Mouse (Mus musculus): ENCODE measurements around the gene Rhot2. TPM values are rescaled to one million over a fixed set of nuclear protein-coding genes. Genes with fewer than 3 reads are reported as not detected.
"Not testable (repeated sequence)": the region's sequence is repeated elsewhere in the genome, so short reads cannot be mapped to it uniquely, and the experiment has no call there.

Gene Rhot2
- polyA plus RNA-seq, 1 experiment from 2014 or later, result 17.8 TPM

DNA sequence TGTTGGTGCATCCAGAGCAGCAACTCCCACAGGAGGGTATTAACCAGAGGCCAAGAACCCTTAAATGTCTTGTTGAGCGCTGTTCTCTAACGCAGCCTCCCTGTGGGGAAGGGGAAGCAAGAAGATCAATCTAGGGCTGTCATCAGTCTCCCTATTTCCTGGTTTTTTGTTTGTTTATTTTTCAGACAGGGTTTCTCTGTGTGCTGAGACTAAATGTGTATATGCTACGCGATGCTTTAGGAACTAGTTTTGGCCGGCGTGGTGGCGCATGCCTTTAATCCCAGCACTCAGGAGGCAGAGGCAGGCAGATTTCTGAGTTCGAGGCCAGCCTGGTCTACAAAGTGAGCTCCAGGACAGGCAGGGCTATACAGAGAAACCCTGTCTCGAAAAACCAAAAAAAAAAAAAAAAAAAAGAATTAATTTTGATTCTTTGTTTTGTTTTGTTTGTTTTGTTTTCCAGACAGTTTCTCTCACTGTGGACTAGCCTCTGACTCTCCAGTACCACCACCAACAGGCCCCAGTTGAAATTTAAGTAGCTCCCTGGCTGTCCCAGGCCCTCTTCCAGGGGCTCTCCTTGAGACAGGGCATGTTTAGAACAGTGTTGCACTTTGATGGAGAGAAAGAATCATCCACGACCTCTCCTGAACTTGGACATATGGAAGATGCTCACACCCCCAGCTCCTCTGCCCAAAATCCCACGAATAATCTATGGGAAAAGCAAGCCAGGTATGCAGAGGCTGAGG, 28.9 kb upstream of the Rhot2 start:
- H3K27me3 ChIP-seq (replicated peaks), result no peaks in the 10 kb centered on the region
- peak overlapping the region; percentile 57 for H3K9ac ChIP-seq (replicated peaks)
- H3K27ac ChIP-seq (replicated peaks), result peak overlapping the region; percentile 98
- 78% methylated on average over 11 of the region's 11 CpGs for WGBS
- peaks cover 40% of the 10 kb centered on the region for H3K4me1 ChIP-seq
- no peaks in the 10 kb centered on the region for H3K9me3 ChIP-seq (replicated peaks)
- peak overlapping the region; percentile 80 for H3K4me3 ChIP-seq (replicated peaks)
- no peak for ATAC-seq (ENCODE audit: low FRiP score)
- peak overlapping the region; percentile 75 for H3K4me2 ChIP-seq
- H3K36me3 ChIP-seq, result peaks cover 11% of the 10 kb centered on the region

DNA sequence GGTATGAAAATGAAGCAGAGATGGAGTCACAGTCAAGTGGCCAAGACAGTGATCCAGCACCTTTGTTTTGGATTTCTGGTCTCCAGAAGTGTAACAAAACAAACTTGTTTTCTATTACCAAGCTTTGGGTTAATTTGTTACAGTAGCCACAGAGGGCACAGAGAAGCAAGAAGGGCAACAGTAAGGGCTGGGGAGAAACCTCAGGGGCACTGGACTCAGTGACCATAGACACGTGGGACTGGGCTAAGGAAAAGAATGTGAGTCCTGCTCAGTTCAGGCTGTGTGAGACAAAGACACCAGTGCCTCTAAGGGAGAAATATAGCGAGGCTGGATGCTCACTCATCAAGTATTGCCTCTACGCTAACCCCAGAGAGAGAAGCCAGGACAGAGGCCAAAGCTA, 28.0 kb upstream of the Rhot2 start:
- Histone ChIP-seq H3K27me3 (replicated peaks) (no peaks in the 10 kb centered on the region), H3K4me2 (no peak overlapping the region), H3K36me3 (peaks cover 2% of the 10 kb centered on the region), H3K27ac (replicated peaks) (no peak overlapping the region), H3K4me3 (replicated peaks) (no peak overlapping the region), H3K4me1 (peaks cover 41% of the 10 kb centered on the region), H3K9me3 (replicated peaks) (no peaks in the 10 kb centered on the region), H3K9ac (replicated peaks) (no peak overlapping the region)
- WGBS, result 79% methylated on average over 3 of the region's 3 CpGs
- ATAC-seq (ENCODE audit: low FRiP score), result no peak

DNA sequence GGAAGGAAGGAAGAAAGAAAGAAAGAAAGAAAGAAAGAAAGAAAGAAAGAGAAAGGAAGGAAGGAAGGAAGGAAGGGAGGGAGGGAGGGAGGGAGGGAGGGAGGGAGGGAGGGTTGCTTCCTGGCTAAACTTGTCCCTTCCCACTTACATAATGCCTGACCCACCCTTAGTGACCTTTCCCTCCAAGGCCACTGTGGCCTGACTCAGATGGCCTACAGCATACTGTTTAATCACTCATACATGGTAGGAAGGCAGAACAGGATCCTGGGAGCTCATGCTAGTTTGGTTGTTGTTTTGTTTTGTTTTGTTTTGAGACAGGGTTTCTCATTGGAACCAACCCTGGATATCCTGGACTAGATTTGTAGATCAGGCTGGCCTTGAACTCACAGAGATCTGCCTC, 26.9 kb upstream of the Rhot2 start:
- not testable (repeated sequence) for H3K9ac ChIP-seq (replicated peaks); H3K27me3 ChIP-seq (replicated peaks); H3K4me3 ChIP-seq (replicated peaks); H3K27ac ChIP-seq (replicated peaks); H3K9me3 ChIP-seq (replicated peaks); ATAC-seq (ENCODE audit: low FRiP score); H3K36me3 ChIP-seq; H3K4me2 ChIP-seq
- H3K4me1 ChIP-seq, result peaks cover 35% of the 10 kb centered on the region

DNA sequence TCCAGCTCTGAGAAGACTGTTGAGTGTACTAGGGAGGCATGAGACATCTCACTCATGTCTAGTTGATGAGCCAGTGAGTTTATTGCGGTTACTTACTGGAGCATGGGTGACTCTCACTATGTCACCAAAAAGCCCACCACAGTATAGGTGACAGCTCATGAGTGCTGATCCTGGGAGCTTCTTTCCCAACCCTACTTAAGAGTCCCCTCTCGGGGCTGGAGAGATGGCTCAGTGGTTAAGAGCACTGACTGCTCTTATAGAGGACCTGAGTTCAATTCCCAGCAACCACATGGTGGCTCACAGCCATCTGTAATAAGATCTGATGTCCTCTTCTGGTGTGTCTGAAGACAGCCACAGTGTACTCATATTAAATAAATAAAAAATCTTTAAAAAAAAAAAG, 25.3 kb upstream of the Rhot2 start:
- H3K4me2 ChIP-seq, result no peak overlapping the region
- WGBS, result 88% methylated on average over 2 of the region's 2 CpGs

DNA sequence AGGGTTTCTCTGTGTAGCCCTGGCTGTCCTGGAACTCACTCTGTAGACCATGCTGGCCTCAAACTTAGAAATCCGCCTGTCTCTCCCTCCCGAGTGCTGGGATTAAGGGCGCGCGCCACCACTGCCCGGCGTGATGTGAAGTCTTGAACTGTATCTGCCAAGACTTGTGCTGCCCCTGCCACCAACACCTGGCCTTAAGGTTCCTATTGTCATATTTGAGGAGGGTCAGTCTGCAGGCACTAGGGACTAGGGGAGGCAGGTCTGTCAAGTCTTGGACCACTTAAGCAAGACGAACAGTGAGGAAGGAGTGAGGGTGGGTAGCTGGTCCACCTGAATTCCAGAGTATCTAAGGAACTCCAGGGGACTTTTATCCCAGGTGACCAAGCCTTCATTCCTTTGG, 24.8 kb upstream of the Rhot2 start:
- Histone ChIP-seq H3K27me3 (replicated peaks) (no peaks in the 10 kb centered on the region), H3K4me2 (no peak overlapping the region), H3K4me1 (peaks cover 26% of the 10 kb centered on the region), H3K27ac (replicated peaks) (no peak overlapping the region), H3K36me3 (no peaks in the 10 kb centered on the region), H3K4me3 (replicated peaks) (no peak overlapping the region), H3K9me3 (replicated peaks) (no peaks in the 10 kb centered on the region), H3K9ac (replicated peaks) (no peak overlapping the region)
- WGBS, result 92% methylated on average over 8 of the region's 8 CpGs
- ATAC-seq (ENCODE audit: low FRiP score), result no peak

More for the DNA sequence above, 25.3 kb upstream of the Rhot2 start:
- Histone ChIP-seq H3K4me3 (replicated peaks) (no peak overlapping the region), H3K9me3 (replicated peaks) (no peaks in the 10 kb centered on the region), H3K27ac (replicated peaks) (no peak overlapping the region), H3K27me3 (replicated peaks) (no peaks in the 10 kb centered on the region), H3K4me1 (peaks cover 27% of the 10 kb centered on the region), H3K9ac (replicated peaks) (no peak overlapping the region), H3K36me3 (no peaks in the 10 kb centered on the region)
- no peak for ATAC-seq (ENCODE audit: low FRiP score)

DNA sequence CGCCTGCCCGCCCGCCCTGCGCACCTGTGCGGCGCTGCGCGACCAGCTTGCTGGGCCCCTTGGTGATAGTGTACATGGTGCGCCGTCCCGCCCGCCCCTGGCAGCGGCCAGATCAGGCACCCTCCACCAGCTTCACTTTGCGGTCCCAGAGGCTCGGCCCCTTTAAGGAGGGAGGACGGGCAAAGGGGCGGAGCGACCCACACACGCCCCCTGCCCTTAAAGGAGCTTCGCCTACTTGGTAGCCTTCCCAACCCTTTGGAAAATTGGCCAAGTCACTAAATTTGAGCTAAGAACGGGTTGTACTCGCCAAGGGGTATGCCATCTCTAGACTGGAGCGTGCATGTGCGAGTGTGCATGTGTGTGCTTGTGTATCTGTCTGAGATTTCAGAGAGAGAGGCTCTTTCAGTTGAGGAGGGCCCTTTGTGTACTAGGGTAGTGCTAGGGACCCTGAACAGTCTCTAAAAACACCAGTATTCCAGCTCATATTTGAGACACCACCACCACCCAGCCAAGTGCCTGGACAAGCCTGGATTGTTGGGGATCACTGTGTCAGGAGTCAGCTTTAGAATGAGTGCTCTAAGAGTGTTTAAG, 24.0 kb upstream of the Rhot2 start, which contains the start of gene Mcrip2:
TSS of gene Mcrip2 (minus strand) at position 164 of the 591 bp plus-strand sequence.
- Histone ChIP-seq H3K9ac (replicated peaks) (peak within 1 kb of the TSS; percentile 73), H3K27ac (replicated peaks) (peak within 1 kb of the TSS; percentile 72), H3K4me3 (replicated peaks) (peak within 1 kb of the TSS; percentile 69), H3K27me3 (replicated peaks) (no peaks in the 10 kb centered on the region), H3K4me2 (peak within 1 kb of the TSS; percentile 90), H3K9me3 (replicated peaks) (no peaks in the 10 kb centered on the region), H3K36me3 (peaks cover 3% of the 10 kb centered on the region; the same call in 1 of the 2 replicates), H3K4me1 (peaks cover 18% of the 10 kb centered on the region)
- ATAC-seq (ENCODE audit: low FRiP score), result peak; percentile 84
- 0% methylated on average over 21 of the region's 24 CpGs for WGBS

DNA sequence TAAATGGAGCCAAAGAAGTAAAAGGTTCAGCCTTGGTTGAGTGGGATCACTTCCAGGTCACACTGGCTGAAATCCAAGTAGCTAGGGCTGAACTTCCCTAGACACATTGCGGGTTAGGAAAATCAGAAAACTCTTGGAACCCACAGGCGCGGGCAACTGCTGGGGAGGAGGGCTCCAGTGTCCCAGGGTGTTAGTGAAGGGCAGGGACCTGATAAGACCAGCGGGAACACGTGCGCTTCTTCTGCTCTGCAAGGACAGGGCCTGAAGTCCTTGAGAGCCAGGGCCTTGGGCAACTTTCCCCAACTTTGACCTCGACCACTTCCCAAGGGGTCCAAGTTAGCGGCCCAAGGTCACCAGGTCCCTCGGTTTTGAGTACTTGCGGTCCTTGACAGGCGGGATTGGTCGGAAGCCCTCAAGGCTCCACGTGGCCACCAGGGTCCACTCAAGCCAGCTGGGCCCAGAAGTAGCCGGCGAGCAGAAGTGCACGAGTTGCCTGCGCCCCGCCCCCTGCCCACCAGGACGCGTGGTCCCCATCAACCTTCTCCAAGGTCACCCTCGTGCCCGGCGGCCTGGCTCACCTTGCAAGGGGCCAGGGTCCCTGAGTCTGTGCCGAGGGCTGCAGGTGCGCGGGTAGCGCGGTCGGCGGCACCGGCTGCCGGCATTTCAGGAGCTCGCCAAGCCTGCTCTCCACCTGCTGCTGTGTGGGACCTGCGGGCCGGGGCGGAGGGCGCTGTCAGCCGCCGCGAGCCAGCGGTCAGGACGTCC, 23.4 kb upstream of the Rhot2 start:
- H3K27me3 ChIP-seq (replicated peaks), result no peaks in the 10 kb centered on the region
- H3K27ac ChIP-seq (replicated peaks), result peak overlapping the region; percentile 72
- H3K4me3 ChIP-seq (replicated peaks), result peak overlapping the region; percentile 69
- under 1% methylated on average over 39 of the region's 42 CpGs for WGBS
- peaks cover 15% of the 10 kb centered on the region for H3K4me1 ChIP-seq
- peak overlapping the region; percentile 90 for H3K4me2 ChIP-seq
- H3K9ac ChIP-seq (replicated peaks), result peak overlapping the region; percentile 73
- H3K9me3 ChIP-seq (replicated peaks), result no peaks in the 10 kb centered on the region
- peaks cover 6% of the 10 kb centered on the region; the same call in 1 of the 2 replicates for H3K36me3 ChIP-seq
- peak; percentile 55 for ATAC-seq (ENCODE audit: low FRiP score)

DNA sequence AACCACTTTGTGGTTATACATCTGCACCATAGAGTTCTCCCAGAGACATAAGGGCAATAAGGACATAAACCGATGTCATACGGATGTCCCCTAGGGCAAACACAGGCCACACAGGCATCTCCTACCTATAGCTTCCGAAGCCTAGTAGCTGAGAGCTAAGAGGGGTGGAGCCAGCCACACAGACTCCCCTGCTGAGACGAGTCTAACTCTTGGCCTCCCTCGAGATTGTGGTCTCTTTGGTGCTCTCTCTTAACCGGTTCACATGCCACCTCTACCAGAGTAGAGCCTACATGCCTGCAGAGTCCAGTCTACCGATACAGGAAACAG, 22.8 kb upstream of the Rhot2 start:
- 7% methylated on average over 7 of the region's 7 CpGs for WGBS
- H3K27me3 ChIP-seq (replicated peaks), result no peaks in the 10 kb centered on the region
- peak overlapping the region; percentile 73 for H3K9ac ChIP-seq (replicated peaks)
- peaks cover 6% of the 10 kb centered on the region; the same call in 1 of the 2 replicates for H3K36me3 ChIP-seq
- ATAC-seq (ENCODE audit: low FRiP score), result no peak
- no peak overlapping the region for H3K27ac ChIP-seq (replicated peaks)
- H3K4me2 ChIP-seq, result peak overlapping the region; percentile 90
- H3K9me3 ChIP-seq (replicated peaks), result no peaks in the 10 kb centered on the region
- H3K4me3 ChIP-seq (replicated peaks), result peak overlapping the region; percentile 69
- peaks cover 14% of the 10 kb centered on the region for H3K4me1 ChIP-seq

DNA sequence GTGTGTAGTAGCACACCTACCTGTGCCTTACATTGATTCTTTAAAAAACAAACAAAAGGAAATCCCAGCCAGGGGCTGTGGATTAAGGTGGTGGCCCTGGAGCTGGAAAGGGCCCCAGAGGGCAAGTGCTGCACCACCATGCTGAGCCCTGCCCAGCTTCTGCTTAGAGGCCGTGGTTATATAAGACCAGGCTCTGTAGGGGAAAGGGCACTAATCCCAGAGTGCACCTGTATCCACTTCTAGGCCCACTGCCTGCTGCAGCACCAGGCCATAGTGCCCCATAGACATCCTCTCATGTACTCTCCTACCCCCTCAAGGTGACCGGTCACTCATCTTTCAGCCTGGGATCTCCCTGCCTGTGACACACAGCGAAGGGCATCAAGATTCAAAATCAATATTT, 21.5 kb upstream of the Rhot2 start:
- 94% methylated on average over 3 of the region's 3 CpGs for WGBS
- Histone ChIP-seq H3K4me1 (peaks cover 21% of the 10 kb centered on the region), H3K27ac (replicated peaks) (no peak overlapping the region)

DNA sequence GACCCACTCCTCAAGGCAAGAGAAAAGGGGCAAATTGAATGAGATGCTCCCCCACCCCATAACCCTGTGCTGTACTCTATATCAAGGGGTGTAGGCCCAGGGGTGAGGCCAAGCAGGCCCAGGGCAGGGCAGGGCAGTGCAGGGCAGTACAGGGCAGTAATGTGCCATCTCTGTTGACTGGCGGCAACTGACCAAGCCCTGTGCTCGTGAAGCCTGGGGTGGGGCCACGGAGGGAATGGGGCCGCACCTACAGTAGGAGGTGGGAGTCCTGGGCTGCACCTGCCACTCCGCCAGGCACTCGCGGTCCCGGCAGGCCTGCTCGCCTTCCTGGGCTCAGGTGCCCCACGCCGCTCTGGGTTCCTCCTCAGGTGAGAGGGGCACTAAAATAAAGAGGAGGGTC, 20.6 kb upstream of the Rhot2 start:
- no peaks in the 10 kb centered on the region for H3K27me3 ChIP-seq (replicated peaks)
- WGBS, result 90% methylated on average over 11 of the region's 11 CpGs
- no peak for ATAC-seq (ENCODE audit: low FRiP score)
- H3K9me3 ChIP-seq (replicated peaks), result no peaks in the 10 kb centered on the region
- H3K4me1 ChIP-seq, result peaks cover 30% of the 10 kb centered on the region
- H3K36me3 ChIP-seq, result peaks cover 6% of the 10 kb centered on the region; the same call in 1 of the 2 replicates
- no peak overlapping the region for H3K9ac ChIP-seq (replicated peaks)
- no peak overlapping the region for H3K4me2 ChIP-seq
- no peak overlapping the region for H3K4me3 ChIP-seq (replicated peaks)
- H3K27ac ChIP-seq (replicated peaks), result no peak overlapping the region

More for the DNA sequence above, 21.5 kb upstream of the Rhot2 start:
- no peaks in the 10 kb centered on the region for H3K27me3 ChIP-seq (replicated peaks)
- no peak for ATAC-seq (ENCODE audit: low FRiP score)
- no peaks in the 10 kb centered on the region for H3K9me3 ChIP-seq (replicated peaks)
- H3K4me2 ChIP-seq, result no peak overlapping the region
- no peak overlapping the region for H3K4me3 ChIP-seq (replicated peaks)
- H3K9ac ChIP-seq (replicated peaks), result no peak overlapping the region
- peaks cover 6% of the 10 kb centered on the region; the same call in 1 of the 2 replicates for H3K36me3 ChIP-seq

DNA sequence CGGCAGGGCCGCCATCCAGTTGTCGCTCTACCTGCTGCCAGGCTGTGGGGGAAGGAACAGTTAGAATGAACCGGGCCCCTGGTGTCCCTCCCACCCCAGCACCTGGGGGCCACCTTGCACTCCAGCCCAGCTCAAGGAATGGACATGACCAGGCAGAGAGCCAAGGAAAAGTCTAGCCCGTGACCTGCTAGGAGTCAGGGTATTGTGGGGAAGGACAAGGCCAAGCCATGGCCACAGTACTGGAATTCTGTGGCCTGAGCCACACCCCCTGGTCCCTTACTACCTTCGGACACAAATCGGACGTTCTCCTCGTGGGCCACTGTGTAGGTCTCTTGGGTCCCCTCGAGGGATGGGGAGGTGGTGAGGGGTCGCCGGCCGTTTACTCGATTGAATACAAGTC, 19.7 kb upstream of the Rhot2 start:
- no peak for ATAC-seq (ENCODE audit: low FRiP score)
- Histone ChIP-seq H3K9me3 (replicated peaks) (no peaks in the 10 kb centered on the region), H3K27me3 (replicated peaks) (no peaks in the 10 kb centered on the region), H3K27ac (replicated peaks) (no peak overlapping the region), H3K4me2 (no peak overlapping the region), H3K4me3 (replicated peaks) (no peak overlapping the region), H3K4me1 (peaks cover 33% of the 10 kb centered on the region), H3K9ac (replicated peaks) (no peak overlapping the region), H3K36me3 (peaks cover 6% of the 10 kb centered on the region; the same call in 1 of the 2 replicates)
- WGBS, result 91% methylated on average over 14 of the region's 14 CpGs
